Mouse (Mus musculus) right cerebral cortex, postnatal 4 days (tissue): ENCODE results near the gene Trpm5.
A peak's percentile ranks its signal among the peaks of the same experiment; 100 is the strongest.

Experiments used
- DNase-seq: peaks from one replicate; pipeline ENCODE4 v3.0.0-alpha.2; 2022

The Trpm5 gene

DNA sequence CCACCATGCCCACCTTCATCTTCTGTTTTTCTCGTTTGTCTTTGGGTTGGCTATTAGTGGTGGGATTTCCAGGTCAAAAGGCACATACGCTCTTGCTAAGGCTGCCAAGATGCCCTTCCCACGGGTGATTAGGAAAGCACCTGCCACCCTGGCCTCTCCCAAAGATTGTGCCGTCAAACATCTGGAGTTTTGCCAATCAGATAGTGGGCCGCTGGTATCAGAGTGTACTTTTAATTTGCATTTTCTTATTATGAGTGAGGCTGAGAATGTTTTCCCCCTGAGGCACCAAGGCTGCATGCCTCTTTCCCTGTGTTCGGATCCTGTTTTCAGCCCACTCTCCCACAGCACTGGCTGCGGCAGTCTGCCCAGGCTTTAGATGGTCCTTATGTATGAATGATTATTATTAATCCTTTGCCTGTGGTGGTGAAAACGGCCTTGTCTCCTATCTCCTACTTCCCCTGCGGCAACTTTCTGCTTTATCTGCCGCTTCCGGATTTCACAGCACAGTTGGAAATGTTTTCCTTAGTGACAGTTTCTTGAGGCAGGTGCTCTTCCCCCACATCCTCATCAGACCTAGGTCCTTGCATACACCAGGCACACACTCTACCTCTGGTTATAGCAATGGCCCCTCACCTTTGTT is 10.9 kb upstream of the Trpm5 start:
- no peak for DNase-seq

DNA sequence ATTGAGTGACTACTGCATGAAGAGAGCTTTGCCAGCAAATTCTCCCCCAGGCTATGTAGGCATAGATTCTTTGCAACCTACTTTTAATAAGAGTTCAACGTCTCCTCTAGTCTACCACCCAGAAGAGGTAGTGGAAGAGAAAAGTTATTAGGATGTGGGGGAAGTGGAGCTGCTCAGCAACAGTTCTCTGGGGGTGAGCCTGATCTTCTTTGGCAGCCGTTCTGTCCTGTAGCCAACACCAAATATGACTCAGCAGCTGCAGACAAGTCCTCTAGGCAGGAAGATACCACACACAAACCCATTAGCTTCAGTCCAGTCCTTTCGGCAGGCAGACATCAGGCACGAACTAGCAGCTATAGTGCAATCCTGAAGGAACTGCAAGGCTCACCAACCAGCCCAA is 6.3 kb upstream of the Trpm5 start:
- DNase-seq: no peak

DNA sequence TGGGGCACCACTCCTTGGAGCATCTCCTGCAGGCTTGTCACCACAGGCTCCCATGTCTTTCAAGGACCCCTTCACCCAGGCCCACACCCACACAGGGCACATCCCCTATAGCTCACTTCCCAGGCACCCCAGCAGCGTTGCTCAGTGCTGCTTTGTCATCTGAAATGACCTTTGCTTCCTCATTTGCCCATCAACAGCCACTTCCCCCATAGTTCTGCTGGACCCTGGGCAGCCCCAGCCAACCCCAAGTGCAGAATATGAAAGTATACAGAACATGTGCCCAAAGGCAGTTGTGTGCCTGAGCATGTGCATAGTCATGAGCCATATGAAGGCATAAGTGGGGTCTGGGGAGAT is 1.1 kb upstream of the Trpm5 start:
- DNase-seq: no peak

DNA sequence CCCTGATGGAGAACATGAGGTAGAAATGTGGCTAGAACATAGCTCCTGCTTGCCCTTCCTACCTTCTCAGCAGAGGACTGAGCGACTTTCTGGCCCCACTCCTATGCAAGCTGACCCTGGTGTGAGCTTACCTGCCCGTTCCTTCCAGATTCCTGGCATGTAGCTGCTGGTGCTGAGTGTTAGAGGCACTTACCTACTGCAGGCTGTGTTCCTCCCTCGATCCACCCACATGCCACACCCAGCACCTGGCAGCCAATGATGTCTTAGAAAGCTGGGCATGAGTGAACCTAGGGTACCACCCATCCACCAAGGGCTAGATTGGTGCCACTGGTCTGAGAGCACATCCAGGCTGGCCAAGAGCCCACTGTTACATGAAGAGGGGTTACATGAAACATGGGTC is 595 bp downstream of the Trpm5 start:
- no peak for DNase-seq

DNA sequence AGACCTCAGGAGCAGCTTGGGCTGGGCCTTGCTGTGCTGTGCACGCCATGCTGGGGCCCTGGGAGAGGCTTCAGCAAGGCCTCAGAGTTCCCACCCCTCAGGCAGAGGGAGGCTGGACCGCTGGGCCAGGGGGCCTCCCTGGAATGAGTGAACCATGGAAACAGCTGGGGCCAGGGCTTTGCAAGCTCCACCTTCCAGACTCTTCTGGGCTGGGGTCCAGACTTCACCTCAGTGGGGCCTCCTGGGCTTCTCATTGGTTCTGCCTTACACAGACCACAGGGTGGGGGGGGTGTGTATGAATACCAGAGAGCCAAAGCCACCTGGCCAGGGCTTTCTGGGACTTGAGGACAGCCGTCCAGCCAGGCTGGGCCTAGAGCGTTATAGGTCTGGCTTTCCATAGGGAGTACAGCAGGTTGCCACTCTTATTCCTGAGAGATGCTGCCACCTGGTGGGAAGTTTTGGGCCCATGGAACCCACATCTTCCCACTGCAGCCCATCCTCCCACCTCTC is 7.3 kb downstream of the Trpm5 start:
- DNase-seq: peak; percentile 33

DNA sequence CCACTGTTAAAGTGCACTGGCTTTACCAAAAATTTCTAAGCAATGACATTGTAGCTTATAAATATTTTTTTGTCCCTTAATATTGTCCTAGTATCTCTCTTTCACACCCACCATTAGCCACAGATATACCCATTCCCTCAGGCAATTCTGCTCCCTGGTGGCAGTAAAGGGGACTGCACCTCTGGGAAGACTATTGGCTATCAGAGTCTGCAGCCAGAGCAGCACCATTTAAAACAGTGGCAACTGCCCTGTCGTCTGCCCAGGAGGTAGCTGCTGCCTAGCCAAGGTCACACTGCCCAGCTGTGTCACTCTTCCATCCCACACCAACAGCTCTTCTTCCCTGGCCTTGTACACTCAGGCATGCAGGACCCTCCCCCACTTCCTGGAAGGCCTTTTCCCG is 8.1 kb downstream of the Trpm5 start:
- DNase-seq: peak; percentile 50

DNA sequence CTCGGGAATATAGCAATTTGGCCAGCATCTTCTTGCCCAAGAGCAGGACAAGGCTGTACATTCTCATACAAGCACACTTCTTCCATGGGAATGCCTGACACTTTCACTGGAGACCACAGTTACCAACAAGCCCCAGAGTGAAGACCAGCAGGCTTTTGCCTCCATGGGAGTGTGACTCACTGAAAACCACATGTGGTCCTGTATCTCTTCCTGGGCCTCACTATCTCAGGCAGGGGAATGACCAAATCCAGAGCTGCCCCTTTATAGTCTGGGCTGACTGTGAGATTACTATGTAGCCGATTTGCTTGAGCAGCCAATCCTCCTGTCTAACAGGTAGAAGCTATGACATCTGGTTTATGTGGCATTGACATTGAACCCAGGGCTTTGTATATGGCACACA is 10.7 kb downstream of the Trpm5 start:
- no peak for DNase-seq

DNA sequence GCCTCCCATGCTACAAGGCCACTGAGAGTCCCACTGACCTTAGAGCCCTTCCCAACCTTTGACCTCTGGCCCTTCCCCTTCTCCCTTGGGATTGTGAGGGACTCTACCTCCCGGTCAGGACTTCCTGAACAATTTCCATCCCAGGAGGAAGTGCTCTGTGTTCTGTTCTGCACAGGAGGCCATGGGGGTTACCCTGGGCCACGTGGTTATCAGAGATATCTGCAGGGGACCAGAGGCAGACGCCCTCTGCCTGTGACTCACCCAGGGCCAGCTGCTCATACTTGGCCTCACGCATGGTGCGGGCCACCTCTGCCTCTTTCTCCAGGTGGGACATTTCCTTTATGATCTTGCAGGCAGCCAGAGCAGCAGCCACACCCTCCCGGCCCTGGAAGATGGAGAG is 12.4 kb downstream of the Trpm5 start:
- DNase-seq: no peak

DNA sequence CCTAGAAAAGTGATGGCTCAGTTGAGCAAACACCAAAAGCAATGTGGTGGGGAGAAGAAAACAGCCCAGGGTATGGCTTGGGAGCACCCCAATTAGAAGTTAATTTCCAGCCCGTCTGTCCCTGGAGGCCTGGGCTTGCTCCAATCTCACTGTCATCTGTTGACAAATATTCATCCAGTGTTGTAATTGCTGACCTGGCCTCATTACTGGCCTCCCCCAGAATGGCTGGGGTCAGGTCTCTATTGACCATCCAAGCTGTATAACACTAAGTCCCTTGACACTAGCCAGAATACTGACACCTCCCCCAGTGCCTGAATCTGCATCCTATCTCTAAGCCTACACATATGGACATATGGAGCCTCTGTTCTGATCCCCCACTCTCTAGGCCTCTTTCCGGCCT is 17.1 kb downstream of the Trpm5 start:
- no peak for DNase-seq

DNA sequence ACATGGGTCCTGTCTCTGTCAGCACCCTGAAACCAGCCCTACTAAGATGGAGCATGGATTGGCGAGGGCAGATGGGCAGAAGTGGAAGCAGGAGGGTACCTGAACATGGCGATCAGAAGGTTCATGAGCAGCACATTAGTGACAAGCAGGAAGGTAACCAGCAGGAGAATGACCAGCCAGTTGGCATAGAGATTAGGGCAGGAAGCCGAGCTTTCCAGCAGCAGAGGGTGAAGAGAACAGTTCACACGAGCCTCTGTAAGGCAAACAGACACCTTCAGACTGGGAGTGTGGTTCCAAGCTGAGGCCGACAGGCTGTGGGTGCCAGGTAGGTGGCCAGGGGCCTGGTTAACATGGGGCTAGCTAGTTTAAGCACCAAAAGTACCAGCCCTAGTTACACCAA is 19.0 kb downstream of the Trpm5 start:
- no peak for DNase-seq

DNA sequence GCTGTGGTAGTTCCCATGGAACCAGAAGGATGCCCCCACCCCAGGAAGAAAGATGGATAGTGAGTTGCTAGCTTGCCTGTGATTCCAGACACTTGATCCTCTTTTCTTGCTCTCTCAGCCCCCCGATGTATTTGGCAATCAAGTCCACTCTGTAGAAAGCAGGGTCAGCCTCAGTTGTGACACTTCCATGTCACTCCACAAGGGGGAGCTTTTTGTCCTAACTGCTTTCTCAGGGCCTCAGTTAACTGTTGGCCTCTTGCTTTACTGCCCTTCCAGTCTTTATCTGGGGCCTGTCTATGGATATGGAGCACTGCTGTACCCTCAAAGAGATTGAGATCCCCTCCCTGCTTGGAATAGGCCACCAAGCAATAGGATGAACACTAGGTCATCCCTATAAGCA is 21.4 kb downstream of the Trpm5 start:
- DNase-seq: peak; percentile 42

DNA sequence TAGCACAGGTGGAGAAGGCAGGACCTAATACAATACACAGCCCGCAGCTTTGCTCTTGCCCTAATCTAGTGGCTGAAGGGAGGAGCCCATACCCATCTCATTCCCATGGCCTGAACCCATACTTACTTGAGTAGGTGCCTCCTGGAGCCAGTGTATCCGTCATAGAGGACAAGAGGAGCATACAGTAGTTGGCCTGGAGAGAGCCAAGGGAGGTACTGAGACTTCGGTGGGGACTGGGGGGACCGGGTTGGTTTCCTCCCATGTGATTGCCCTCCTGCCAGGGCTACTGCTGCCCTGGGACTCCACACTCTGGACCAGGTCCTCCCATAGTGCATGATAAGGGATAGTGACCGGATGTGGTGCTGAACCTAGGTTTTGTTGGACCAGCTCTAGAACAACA is 21.8 kb downstream of the Trpm5 start:
- no peak for DNase-seq

DNA sequence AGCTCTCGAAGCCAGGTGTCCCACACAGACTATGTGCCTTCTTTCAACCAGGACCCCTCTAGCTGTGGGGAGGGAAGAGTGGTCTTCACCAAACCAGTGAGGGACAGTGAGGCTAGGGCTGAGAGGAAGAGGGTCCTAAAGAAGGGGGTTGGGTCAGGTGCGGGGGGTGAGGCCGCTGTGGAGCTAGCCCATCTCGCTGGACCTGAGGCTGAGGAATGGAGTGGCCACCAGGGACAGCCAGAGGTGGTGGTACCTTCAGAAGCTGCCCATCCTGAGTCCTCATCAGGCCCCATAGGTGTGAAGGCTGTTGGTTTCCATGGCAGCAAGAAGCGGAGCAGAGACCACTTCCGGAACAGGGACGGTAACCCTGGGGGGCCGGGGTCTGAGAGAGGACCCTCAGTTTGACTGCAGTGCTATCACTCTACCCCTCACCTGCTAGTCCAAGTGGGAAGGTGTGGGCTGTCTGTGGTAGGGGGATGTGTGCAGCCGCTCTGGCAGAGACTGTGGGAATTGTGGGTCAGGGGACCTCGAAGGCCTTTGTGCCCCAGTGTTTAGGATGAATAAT is 23.9 kb downstream of the Trpm5 start:
- no peak for DNase-seq

DNA sequence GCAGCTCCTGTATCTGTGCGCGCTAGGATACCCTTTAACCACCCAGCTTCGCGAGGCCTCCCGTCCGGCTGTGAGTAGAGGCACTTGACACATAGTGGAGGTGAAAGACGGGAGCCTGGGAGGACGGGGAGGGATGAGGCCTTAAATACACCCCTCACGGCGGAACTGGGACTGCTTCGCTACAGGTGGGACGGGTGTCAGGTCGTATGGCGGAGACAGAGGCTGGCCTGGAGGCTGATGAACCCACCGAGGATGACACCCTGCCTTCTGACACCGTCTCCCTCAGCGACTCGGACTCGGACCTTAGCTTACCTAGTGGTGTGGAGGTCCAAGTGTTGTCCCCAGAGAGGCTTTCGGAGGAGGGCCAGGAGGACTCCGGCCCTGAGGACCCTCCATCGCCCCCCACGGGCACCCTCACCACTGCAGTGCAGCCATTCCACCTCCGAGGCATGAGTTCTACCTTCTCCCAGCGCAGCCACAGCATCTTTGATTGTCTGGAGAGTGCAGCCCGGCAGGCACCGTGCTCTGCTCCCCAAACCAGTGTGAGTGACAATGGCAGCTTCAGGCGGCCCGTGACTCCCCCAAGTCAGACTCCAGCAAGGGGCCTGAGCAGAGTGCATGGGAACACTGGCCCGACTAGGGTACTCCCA is 24.6 kb downstream of the Trpm5 start:
- DNase-seq: peak; percentile 25

DNA sequence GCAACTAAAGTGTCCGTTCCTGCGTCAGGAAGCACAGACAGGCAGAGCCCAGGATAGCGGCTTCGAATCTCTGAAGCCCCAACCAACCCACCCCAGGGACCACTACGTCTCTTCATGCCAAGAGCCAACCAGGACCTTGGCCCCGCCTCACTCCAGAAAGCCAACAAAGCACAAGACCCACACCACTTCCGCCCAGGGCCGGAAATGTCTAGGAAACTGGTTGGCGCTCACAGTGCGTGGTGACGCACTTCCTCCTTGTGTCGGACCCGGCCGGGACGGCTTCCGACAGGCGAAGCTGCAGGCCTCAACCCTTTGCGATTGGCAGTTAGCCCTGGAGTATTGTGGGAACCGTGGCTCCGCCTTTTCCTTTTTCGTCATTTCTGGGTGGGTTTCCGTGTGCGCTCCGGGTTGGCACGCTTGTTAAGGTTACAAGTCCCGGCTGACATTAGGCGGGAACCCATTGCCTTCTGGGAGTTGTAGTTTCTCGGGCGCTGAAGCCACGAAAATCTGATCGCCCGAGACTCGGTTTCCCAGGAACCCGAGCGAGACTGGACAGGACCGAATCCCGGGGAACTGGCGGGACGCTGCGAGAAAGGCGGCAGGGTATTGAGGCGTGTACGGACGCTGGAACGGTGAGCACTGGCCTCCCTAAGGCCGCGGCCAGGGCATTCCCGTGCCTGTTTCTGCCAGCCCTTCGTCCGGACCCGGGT is 25.4 kb downstream of the Trpm5 start, which contains the start of gene Tssc4:
Tssc4 (plus strand) TSS at position 368 of the 710 bp plus-strand sequence.
- DNase-seq: peak; percentile 94

DNA sequence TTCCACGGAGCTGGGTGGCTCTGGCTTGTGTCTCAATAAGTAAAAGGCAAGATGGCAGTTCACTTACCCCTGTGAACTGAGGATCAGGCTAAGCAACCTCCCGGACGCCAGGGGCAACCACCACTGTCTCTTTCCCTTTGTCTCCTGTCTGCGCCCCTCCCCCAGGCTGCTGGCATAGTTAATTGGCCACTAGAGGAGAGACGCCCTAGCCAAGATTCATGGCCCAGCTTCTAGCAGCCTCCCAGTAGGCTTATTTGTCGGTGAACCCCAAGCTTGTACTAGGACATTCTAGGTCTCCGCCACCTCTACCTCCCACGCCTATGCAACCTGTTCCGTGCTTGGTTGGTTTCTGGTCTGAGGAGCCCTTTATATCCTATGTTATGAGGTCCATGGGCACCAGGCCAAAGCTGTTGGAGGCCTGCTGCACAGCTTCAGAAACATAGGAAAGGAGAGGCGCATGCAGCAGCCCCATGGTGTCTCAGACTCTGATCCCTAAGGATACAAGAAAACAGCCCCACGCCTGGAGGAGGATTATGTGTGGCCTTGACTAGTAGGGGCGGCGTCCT is 26.0 kb downstream of the Trpm5 start:
- peak; percentile 66 for DNase-seq

DNA sequence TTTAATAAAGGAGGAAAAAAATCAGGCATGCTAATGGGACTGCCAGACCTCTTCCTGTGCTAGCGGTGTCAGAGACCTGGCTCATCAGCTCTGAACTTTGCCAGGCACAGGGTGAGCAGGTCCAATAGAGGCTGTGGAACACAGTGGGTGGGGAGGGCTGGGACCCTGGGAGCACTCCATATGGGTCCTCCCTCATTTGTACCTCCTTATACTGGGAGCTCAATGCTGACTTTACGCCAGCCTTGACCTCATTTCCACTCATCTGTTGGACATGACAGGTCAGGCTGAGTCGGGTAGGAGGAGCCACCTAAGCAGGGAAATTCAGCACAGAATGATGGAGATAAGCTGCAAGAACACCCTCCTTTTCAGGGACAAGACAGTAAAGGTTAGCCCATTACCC is 26.5 kb downstream of the Trpm5 start:
- DNase-seq: no peak

DNA sequence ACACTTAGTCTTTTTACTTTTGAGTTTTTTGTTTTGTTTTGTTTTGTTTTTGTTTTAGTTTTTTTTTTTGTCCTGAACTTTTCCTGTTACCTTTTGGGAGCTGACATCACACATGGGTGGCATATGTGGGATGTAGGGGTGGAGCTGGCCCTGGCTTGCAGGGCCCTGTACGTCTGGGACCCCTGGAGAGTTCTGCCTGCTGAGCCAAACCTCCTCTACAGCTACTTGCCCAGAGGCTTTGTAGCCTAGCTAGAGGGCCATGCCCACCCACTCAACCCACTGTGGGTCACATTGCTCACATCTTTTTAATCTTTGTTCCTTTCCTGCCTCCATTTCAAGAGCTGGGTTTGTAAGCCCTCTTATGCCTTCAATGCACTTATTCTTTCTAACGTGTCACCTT is 27.0 kb downstream of the Trpm5 start:
- no peak for DNase-seq

DNA sequence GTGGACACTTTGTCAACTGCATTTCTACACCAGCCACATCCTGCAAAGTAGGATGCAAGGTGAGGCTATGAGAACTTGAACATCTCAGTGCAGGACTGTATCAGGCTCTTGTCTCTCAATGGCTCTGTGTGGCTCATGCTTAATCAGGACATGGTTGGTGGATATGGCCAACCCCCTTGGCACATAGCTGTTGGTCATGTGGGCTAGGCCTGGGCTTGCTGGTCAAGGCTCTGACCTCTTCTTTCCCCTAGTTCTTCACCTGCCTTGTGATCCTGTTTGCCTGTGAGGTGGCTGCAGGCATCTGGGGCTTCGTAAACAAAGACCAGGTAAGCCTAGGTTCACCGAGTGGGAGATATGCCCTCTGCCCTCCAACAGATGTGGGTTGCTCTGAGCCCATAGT is 28.8 kb downstream of the Trpm5 start:
- no peak for DNase-seq

DNA sequence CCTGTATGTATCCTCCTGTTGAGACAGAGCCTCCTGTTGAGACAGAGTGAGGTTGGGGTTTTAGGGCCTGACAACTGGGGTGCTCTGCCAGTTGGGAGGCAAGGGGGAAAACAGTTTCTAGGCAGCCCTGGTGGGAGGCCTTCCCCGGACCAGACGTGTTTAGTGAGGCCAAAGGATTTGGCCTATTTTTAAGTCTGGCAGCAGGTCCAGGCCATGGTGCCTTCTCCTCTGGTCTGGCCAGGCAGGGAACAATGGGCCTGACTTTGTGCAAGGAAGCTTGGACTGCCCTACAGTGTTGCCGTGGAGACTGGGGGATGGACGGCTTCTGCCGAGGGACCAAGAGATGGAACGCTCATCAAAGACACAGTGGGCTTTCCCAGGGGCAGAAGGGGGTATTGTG is 30.2 kb downstream of the Trpm5 start:
- no peak for DNase-seq

DNA sequence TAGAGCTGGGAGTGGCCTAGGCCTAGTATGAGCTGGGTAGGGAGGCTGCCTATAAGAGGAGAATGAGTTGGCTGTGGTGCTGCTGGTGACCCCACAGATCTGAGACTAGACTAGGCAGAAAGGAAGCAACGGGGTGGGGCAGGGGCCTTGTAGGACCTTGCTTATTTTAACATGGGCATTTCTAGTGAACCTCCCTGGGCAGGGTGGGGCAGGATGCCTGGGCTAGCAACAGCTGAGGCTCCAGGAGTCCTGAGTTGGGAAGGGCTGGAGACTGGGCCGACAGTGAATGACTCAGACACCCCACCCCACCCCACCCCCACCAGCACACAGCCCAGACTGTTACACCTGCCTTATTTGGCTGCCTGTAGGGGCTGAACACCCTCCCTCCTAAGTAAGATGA is 31.7 kb downstream of the Trpm5 start:
- no peak for DNase-seq

DNA sequence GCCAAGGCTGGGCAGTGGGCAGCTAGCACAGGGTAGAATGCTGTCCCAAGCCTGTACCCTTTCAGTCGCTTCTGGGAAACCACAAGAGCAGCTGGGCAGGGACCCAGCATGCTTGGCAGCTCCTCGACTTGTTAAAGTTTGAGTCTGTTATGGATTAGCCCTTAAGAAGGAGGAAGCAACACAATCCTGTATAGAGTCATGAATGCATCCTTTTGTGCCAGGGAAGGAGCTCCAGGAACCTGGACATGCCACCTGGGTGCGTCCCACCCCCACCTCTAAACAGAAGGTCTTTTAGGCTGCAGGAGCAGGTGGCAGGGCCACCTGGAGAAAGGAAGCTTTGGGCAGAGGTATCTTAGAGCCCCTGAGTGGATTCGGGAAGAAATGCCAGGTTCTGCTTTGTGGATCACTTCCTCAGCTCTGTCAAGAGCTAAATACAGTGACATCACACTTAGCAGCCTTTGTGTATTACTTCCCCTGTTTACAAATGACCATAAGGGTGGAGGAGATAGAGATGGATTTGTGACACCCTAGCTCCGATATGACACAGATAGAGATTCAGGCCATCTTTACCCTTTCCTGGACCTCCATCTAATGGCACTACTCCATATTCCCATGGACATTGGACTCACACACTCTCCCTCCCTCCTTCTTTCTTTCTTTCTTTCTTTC is 35.1 kb downstream of the Trpm5 start:
- DNase-seq: peak; percentile 56

DNA sequence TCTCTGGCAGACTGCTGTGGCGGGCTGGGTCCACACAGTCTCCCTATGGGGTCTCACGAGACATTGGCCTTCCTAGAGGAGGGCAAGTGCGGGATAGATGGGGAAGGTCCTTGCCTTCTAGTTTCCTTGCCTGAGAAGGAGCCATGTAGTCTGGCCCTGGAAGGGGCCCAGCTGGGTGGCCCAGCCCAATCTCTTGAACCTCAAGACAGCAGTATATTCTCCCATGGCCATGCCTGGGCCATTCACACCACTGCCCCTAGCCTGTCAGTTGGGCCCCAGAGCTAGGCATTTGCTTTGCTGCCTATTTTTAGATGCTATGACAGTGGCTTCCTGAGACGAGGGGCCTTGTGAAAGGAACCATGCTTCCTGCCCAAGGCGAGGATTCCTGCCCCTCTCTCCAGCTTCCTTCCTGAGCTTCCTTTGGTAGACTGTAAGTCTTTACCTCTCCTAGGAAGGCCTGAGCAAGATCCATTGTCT is 36.2 kb downstream of the Trpm5 start:
- no peak for DNase-seq
